Mouse (Mus musculus) right cerebral cortex, postnatal 25 days (tissue): ENCODE data around the gene Cfap70.

Source experiments
- DNase-seq: peaks from one replicate; pipeline ENCODE4 v3.0.0; 2022

Gene Cfap70

GRCm38 (mm10) chr14:20422257-20422656 is 29.8 kb downstream of the Cfap70 start:
- no peak for DNase-seq

- no peak for DNase-seq
Observed at GRCm38 (mm10) chr14:20400071-20400470, 52.0 kb downstream of the Cfap70 start.

GRCm38 (mm10) chr14:20398864-20399263 is 53.2 kb downstream of the Cfap70 start:
- DNase-seq = no peak

- no peak for DNase-seq
Observed at GRCm38 (mm10) chr14:20397220-20397619, 54.8 kb downstream of the Cfap70 start.

- peak; percentile 94 for DNase-seq
Observed at GRCm38 (mm10) chr14:20393205-20393913, 58.7 kb downstream of the Cfap70 start, which contains the start of gene Mrps16. Gene Mrps16 (minus strand): TSS chr14:20393634.

- no peak for DNase-seq
Observed at GRCm38 (mm10) chr14:20392326-20392725, 59.7 kb downstream of the Cfap70 start.

- no peak for DNase-seq
Observed at GRCm38 (mm10) chr14:20389446-20390079, 62.5 kb downstream of the Cfap70 start.

GRCm38 (mm10) chr14:20388441-20389129 is 63.4 kb downstream of the Cfap70 start, which contains the start of gene Dnajc9:
Gene Dnajc9 (minus strand): TSS chr14:20388910.
- DNase-seq = peak; percentile 94

GRCm38 (mm10) chr14:20379753-20380430 is 72.1 kb downstream of the Cfap70 start:
- no peak for DNase-seq

GRCm38 (mm10) chr14:20379087-20379640 is 72.9 kb downstream of the Cfap70 start:
- no peak for DNase-seq

- DNase-seq = no peak
Observed at GRCm38 (mm10) chr14:20378313-20379061, 73.5 kb downstream of the Cfap70 start.

- DNase-seq = no peak
Observed at GRCm38 (mm10) chr14:20377112-20377521, 74.9 kb downstream of the Cfap70 start.

GRCm38 (mm10) chr14:20371854-20372253 is 80.2 kb downstream of the Cfap70 start:
- no peak for DNase-seq

- no peak for DNase-seq
Observed at GRCm38 (mm10) chr14:20370798-20371197, 81.2 kb downstream of the Cfap70 start.

GRCm38 (mm10) chr14:20368271-20368670 is 83.8 kb downstream of the Cfap70 start:
- DNase-seq = no peak

GRCm38 (mm10) chr14:20363230-20363629 is 88.8 kb downstream of the Cfap70 start:
- no peak for DNase-seq

- DNase-seq = peak; percentile 88
Observed at GRCm38 (mm10) chr14:20347991-20348541, 104.0 kb downstream of the Cfap70 start, which contains the start of the genes Ecd and Fam149b. Gene Ecd (minus strand): TSS chr14:20348121. Gene Fam149b (plus strand): TSS chr14:20348162.

GRCm38 (mm10) chr14:20347441-20347990 is 104.5 kb downstream of the Cfap70 start:
- no peak for DNase-seq

GRCm38 (mm10) chr14:20345885-20346284 is 106.1 kb downstream of the Cfap70 start:
- DNase-seq = no peak
